Mouse (Mus musculus) ES-E14 (cell line): ENCODE measurements around the gene Magi3. TPM values are rescaled to one million over a fixed set of nuclear protein-coding genes. Genes with fewer than 3 reads are reported as not detected.

Experiments
- DNase-seq: peaks from one replicate; pipeline ENCODE4 v3.0.0-alpha.2; 2013; ENCODE audit warnings: low read depth, low spot score
- H3K27ac ChIP-seq: 2 replicates; pipeline ENCODE4 v1.5.1; 2012; ENCODE audit warnings: low read depth, mild to moderate bottlenecking, low read length, moderate library complexity, mixed read lengths; ENCODE audit not compliant: poor library complexity, insufficient read depth, severe bottlenecking
- H3K36me3 ChIP-seq: 2 replicates; pipeline ENCODE4 v1.6.1; 2012; ENCODE audit warnings: mild to moderate bottlenecking, low read length, moderate library complexity, mixed read lengths; ENCODE audit not compliant: control insufficient read depth, poor library complexity, insufficient read depth, severe bottlenecking
- H3K4me1 ChIP-seq, 2 experiments: fragments of 150-350 bp in 1 of 2; sonication (generic) in 1 of 2; 2 replicates each; pipeline ENCODE4 v1.6.1; 2012; ENCODE audit warnings: low read length in 2 of 2, mild to moderate bottlenecking in 1 of 2, mixed read lengths in 1 of 2; ENCODE audit not compliant: control insufficient read depth in 2 of 2, insufficient read depth in 2 of 2, poor library complexity in 1 of 2
- H3K4me3 ChIP-seq, 2 experiments: fragments of 150-350 bp in 1 of 2; sonication (generic) in 1 of 2; 2 replicates each; pipeline ENCODE4 v1.5.1; 2012; ENCODE audit warnings: low read length in 2 of 2, low read depth in 1 of 2, mild to moderate bottlenecking in 1 of 2, mixed read lengths in 1 of 2; ENCODE audit not compliant: insufficient read depth in 1 of 2, poor library complexity in 1 of 2, severe bottlenecking in 1 of 2
- H3K9ac ChIP-seq: 2 replicates; pipeline ENCODE4 v1.6.1; 2012; ENCODE audit warnings: low read depth, mild to moderate bottlenecking, low read length, mixed read lengths; ENCODE audit not compliant: poor library complexity, insufficient read depth, severe bottlenecking
- H3K9me3 ChIP-seq: fragments of 150-350 bp; sonication (generic); 2 replicates; pipeline ENCODE4 v1.6.1; 2012; ENCODE audit warnings: low read depth, mild to moderate bottlenecking, low read length; ENCODE audit not compliant: control insufficient read depth, insufficient read depth
- CHD2 ChIP-seq: IDR thresholded peaks from 2 replicates; pipeline ENCODE4 v1.6.1; 2014; ENCODE audit warnings: mild to moderate bottlenecking, low read depth, low read length, inconsistent platforms
- HCFC1 ChIP-seq: IDR thresholded peaks from 2 replicates; pipeline ENCODE4 v1.6.1; 2012; ENCODE audit warnings: low read length, inconsistent platforms, borderline replicate concordance; ENCODE audit not compliant: insufficient read depth
- MAFK ChIP-seq: IDR thresholded peaks from 2 replicates; pipeline ENCODE4 v1.6.1; 2014; ENCODE audit warnings: mild to moderate bottlenecking, low read depth, low read length, inconsistent platforms; ENCODE audit not compliant: insufficient read depth
- ZC3H11A ChIP-seq: IDR thresholded peaks from 2 replicates; pipeline ENCODE4 v1.6.1; 2012; ENCODE audit warnings: low read depth, mild to moderate bottlenecking, inconsistent platforms, low read length, borderline replicate concordance
- ZNF384 ChIP-seq: IDR thresholded peaks from 2 replicates; pipeline ENCODE4 v1.6.1; 2012; ENCODE audit warnings: low read depth, low read length, inconsistent platforms
- in situ Hi-C, 2 experiments: fragments of 600-800 bp; cut with MboI; formaldehyde crosslinking; loops; one replicate each; pipeline ENCODE4 v1.15.1; 2025; ENCODE audit warnings: low sequenced_read_pairs in 2 of 2, inconsistent platforms in 1 of 2; ENCODE audit not compliant: unreplicated experiment in 2 of 2
- total RNA-seq: library from RNA; depleted of rRNA; stranded (reverse); fragments of 300-350 nt; gene quantifications from 2 replicates; pipeline ENCODE4 v1.2.3, GENCODE M21; 2012

The Magi3 gene
- total RNA-seq, 1 experiment = 10.6 TPM

GRCm38 (mm10) chr3:104150146-104150545 is 70.0 kb downstream of the Magi3 start:
- no peak overlapping the region for H3K27ac ChIP-seq
- no peaks in the 10 kb centered on the region for H3K9me3 ChIP-seq
- no peak overlapping the region for H3K9ac ChIP-seq
- in situ Hi-C loops = no loop called here
- no peak overlapping the region for H3K4me3 ChIP-seq
- no peaks in the 10 kb centered on the region for H3K36me3 ChIP-seq
- no peak for DNase-seq
- no peaks in the 10 kb centered on the region for H3K4me1 ChIP-seq
- no peak for TF ChIP-seq HCFC1
- no peak for TF ChIP-seq MAFK
- no peak for TF ChIP-seq CHD2
- no peak for TF ChIP-seq ZC3H11A

GRCm38 (mm10) chr3:104142376-104142775 is 77.8 kb downstream of the Magi3 start:
- TF ChIP-seq CHD2 = no peak
- no peak for TF ChIP-seq ZC3H11A
- TF ChIP-seq HCFC1 = no peak
- TF ChIP-seq ZNF384 = no peak
- TF ChIP-seq MAFK = no peak
- H3K9me3 ChIP-seq = no peaks in the 10 kb centered on the region
- in situ Hi-C loops = no loop called here
- no peak overlapping the region for H3K9ac ChIP-seq
- no peaks in the 10 kb centered on the region for H3K36me3 ChIP-seq
- no peak overlapping the region for H3K27ac ChIP-seq
- DNase-seq = no peak
- no peaks in the 10 kb centered on the region for H3K4me1 ChIP-seq
- no peak overlapping the region for H3K4me3 ChIP-seq

DNA sequence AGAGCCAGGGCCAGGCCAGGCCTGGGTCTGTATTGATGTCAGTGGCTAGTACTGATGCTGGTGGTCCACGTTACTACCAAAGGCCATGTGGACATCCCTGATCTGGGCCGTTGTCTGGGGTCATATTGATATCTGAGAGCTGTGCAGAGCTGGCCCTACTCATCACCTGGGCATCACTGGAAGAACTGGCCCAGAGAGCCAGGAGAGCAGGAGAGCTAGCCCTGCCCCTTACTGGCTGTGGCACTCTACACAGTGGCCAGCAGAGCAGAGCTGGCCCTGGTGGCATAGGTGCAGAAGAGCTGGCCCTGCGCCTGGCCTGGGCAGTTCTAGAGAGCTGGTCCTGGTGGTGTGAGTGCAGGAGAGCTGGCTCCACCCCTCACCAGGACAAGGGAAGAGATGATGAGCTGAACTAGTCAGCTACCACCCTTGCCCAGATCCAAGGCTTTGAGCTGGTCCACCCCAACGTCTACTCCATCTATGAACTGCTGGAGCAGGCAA is 81.2 kb downstream of the Magi3 start:
- H3K36me3 ChIP-seq = no peaks in the 10 kb centered on the region
- TF ChIP-seq HCFC1 (no peak), ZNF384 (no peak), ZC3H11A (no peak), CHD2 (no peak), MAFK (no peak)
- no peak overlapping the region for H3K27ac ChIP-seq
- H3K4me1 ChIP-seq = no peaks in the 10 kb centered on the region
- no peaks in the 10 kb centered on the region for H3K9me3 ChIP-seq
- H3K9ac ChIP-seq = no peak overlapping the region
- in situ Hi-C loops = no loop called here
- no peak overlapping the region for H3K4me3 ChIP-seq
- no peak for DNase-seq

GRCm38 (mm10) chr3:104125628-104126027 is 94.5 kb downstream of the Magi3 start:
- H3K4me1 ChIP-seq = no peaks in the 10 kb centered on the region
- no peak for DNase-seq
- no peak overlapping the region for H3K9ac ChIP-seq
- H3K4me3 ChIP-seq = no peak overlapping the region
- H3K36me3 ChIP-seq = no peaks in the 10 kb centered on the region
- no peak for TF ChIP-seq HCFC1
- TF ChIP-seq ZC3H11A = no peak
- TF ChIP-seq ZNF384 = no peak
- no peak for TF ChIP-seq CHD2
- no peak for TF ChIP-seq MAFK
- no peak overlapping the region for H3K27ac ChIP-seq
- H3K9me3 ChIP-seq = no peaks in the 10 kb centered on the region
- in situ Hi-C loops = no loop called here

GRCm38 (mm10) chr3:104123846-104124245 is 96.3 kb downstream of the Magi3 start:
- Histone ChIP-seq H3K9me3 (no peaks in the 10 kb centered on the region), H3K36me3 (no peaks in the 10 kb centered on the region), H3K27ac (no peak overlapping the region), H3K9ac (no peak overlapping the region), H3K4me3 (no peak overlapping the region), H3K4me1 (no peaks in the 10 kb centered on the region)
- in situ Hi-C loops = no loop called here
- no peak for TF ChIP-seq HCFC1
- TF ChIP-seq ZNF384 = no peak
- no peak for TF ChIP-seq ZC3H11A
- TF ChIP-seq CHD2 = no peak
- TF ChIP-seq MAFK = no peak
- DNase-seq = no peak
